8 mouse cellular contexts compared by ENCODE assay signal in the genomic region with DNA sequence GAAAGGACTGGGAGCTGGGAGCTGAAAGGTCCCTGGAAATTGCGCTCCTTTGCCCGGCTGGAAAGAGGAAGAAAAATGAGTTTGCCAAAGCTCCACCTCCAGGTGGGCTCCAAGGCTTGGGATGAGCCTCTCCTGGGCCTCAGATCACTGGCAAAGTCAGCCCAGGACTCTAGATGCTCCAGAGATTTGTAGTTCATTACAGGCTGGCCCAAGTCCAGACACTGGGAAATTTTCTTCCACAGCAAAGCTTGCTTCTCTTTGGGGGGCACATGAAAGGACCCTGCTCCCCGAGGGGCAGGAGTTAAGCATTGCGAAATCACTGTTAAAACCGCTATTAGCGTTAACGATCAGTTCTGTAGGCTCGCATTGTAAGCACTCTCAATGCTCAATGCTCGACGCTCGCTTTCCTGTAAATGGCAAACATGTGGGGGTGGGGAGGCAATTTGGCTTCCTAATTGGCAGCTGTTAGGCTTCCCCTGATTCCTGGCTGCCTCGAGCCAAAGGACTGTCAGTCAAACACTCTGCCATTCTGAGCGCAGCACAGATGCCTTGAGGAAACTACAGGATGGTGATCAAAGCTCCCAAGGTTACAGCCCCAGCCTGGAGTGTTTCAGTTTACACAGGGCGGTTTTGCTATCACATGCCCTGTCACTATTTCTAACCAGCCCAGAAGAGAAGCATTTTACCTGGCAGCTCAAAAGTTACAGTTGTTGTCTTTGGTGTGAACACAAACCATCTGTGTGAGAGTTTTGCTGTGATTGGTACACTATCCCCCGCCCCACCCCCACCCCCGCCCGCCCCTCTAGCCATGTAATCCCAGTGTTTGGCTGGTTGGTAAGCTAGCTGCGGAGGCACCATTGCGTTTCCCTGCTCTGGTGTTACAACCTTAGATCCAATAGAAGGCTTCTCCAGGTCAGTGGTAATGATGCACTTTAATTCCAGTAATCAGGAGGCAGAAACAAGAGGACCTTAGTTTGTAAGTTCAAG. TPM values are rescaled to one million over a fixed set of nuclear protein-coding genes. Genes with fewer than 3 reads are reported as not detected.
A peak's percentile ranks its signal among the peaks of the same experiment; 100 is the strongest.
DNase-seq lines count a peak whose midpoint lies in the region; ATAC-seq and TF ChIP-seq lines count a peak whose summit lies in the region.

No protein-coding gene starts in this region.

- H3K4me1 ChIP-seq in bone marrow, adult 2 months (ENCODE audit: control insufficient read depth, insufficient read depth, low read length), result peaks cover 1% of the 10 kb centered on the region
- H3K4me1 ChIP-seq in kidney, embryonic 15.5 days, result peaks cover 24% of the 10 kb centered on the region
- H3K4me1 ChIP-seq in lung, embryonic 14.5 days (ENCODE audit: insufficient read depth), result peaks cover 10% of the 10 kb centered on the region; the same call in 1 of the 2 replicates
- H3K4me1 ChIP-seq in neural tube, embryonic 15.5 days, result peaks cover 24% of the 10 kb centered on the region

- no peak for TF ChIP-seq POLR2A in bone marrow, adult 2 months (IDR thresholded peaks at IDR 0.05; ENCODE audit: borderline replicate concordance, control insufficient read depth, low read depth, low read length)

- peak overlapping the region; percentile 99 for H3K4me2 ChIP-seq in kidney, embryonic 15.5 days
- H3K4me2 ChIP-seq in lung, embryonic 14.5 days, result peak overlapping the region; percentile 99
- peak overlapping the region; percentile 97 for H3K4me2 ChIP-seq in neural tube, embryonic 15.5 days

- no peak overlapping the region; the same call in 1 of the 2 replicates for H3K27ac ChIP-seq in bone marrow, adult 2 months (ENCODE audit: control insufficient read depth, insufficient read depth, low read depth, low read length, poor library complexity)
- no peak overlapping the region for H3K27ac ChIP-seq in kidney, embryonic 15.5 days
- H3K27ac ChIP-seq in lung, embryonic 14.5 days (ENCODE audit: low read depth), result no peak overlapping the region
- no peak overlapping the region for H3K27ac ChIP-seq in neural tube, embryonic 15.5 days (replicated peaks)

- DNase-seq in cerebellum, postnatal 10 days, result peak; percentile 77 to 83
- DNase-seq in cerebellum, adult 9-10 months, result no peak
- peak; percentile 39 to 44 for DNase-seq in heart, adult 18-20 months
- DNase-seq in lung, embryonic 14.5 days, result peak; percentile 73
- DNase-seq in urinary bladder, postnatal 10 days (ENCODE audit: low spot score), result no peak

- peak overlapping the region; percentile 45 for H3K4me3 ChIP-seq in bone marrow, adult 2 months (replicated peaks; ENCODE audit: control insufficient read depth, low read depth, low read length)
- peak overlapping the region; percentile 59 for H3K4me3 ChIP-seq in kidney, embryonic 15.5 days (replicated peaks)
- H3K4me3 ChIP-seq in lung, embryonic 14.5 days (ENCODE audit: low read depth, low read length), result peak overlapping the region; percentile 63
- peak overlapping the region; percentile 49 for H3K4me3 ChIP-seq in neural tube, embryonic 15.5 days (replicated peaks)

- no peak overlapping the region for H3K9ac ChIP-seq in kidney, embryonic 15.5 days
- H3K9ac ChIP-seq in lung, embryonic 14.5 days, result peak overlapping the region; percentile 46; the same call in 1 of the 2 replicates
- H3K9ac ChIP-seq in neural tube, embryonic 15.5 days (replicated peaks), result peak overlapping the region; percentile 53; the same call in 1 of the 2 replicates

- WGBS in bone marrow, adult 2 months, result 19% methylated on average over 19 of the region's 19 CpGs
- WGBS in kidney, embryonic 15.5 days, result 10% methylated on average over 19 of the region's 19 CpGs
- 12% methylated on average over 19 of the region's 19 CpGs for WGBS in lung, embryonic 14.5 days
- WGBS in neural tube, embryonic 15.5 days, result 12% methylated on average over 19 of the region's 19 CpGs

- peaks cover 49% of the 10 kb centered on the region for H3K27me3 ChIP-seq in kidney, embryonic 15.5 days
- H3K27me3 ChIP-seq in lung, embryonic 14.5 days (ENCODE audit: insufficient read depth, low read length), result peaks cover 19% of the 10 kb centered on the region
- peaks cover 22% of the 10 kb centered on the region for H3K27me3 ChIP-seq in neural tube, embryonic 15.5 days (replicated peaks)

- H3K36me3 ChIP-seq in kidney, embryonic 15.5 days, result no peaks in the 10 kb centered on the region
- no peaks in the 10 kb centered on the region for H3K36me3 ChIP-seq in lung, embryonic 14.5 days (ENCODE audit: insufficient read depth)
- H3K36me3 ChIP-seq in neural tube, embryonic 15.5 days, result no peaks in the 10 kb centered on the region

- no peak for TF ChIP-seq CTCF in bone marrow, adult 2 months (IDR thresholded peaks at IDR 0.05; ENCODE audit: control insufficient read depth, insufficient read depth, low read length)
- TF ChIP-seq CTCF in lung, embryonic 14.5 days (IDR thresholded peaks at IDR 0.05; ENCODE audit: low read depth), result no peak

- no peaks in the 10 kb centered on the region for H3K9me3 ChIP-seq in kidney, embryonic 15.5 days (replicated peaks)
- H3K9me3 ChIP-seq in lung, embryonic 14.5 days (ENCODE audit: low read depth, low read length), result no peaks in the 10 kb centered on the region
- H3K9me3 ChIP-seq in neural tube, embryonic 15.5 days (replicated peaks), result no peaks in the 10 kb centered on the region

- ATAC-seq in kidney, embryonic 15.5 days (replicated peaks; ENCODE audit: low FRiP score), result no peak
- ATAC-seq in lung, embryonic 14.5 days (ENCODE audit: insufficient read depth), result peak; percentile 39; the same call in 1 of the 2 replicates
- peak; percentile 72 for ATAC-seq in neural tube, embryonic 15.5 days (ENCODE audit: low FRiP score)

RNA-seq across cellular contexts. Expression of a gene that starts 0.8 kb away (rescaled TPM):
- polyA plus RNA-seq in bone marrow, adult 2 months (2011; ENCODE audit: insufficient read depth, insufficient read length, low replicate concordance, missing spikeins), result 2.3 TPM in 1 of 2 replicates, not detected in the other
- 1 to 10 TPM; 1.6 to 2.4 TPM for total RNA-seq in heart, adult 18-20 months (2021)
- 1.1 and 3.7 TPM in 2 replicates for polyA plus RNA-seq in kidney, embryonic 15.5 days (2015; fragmentation: Nextera tagmentation; extraction: Ambion mirVana)
- 2.3 and 2.9 TPM in 2 replicates for polyA plus RNA-seq in lung, embryonic 14.5 days (2014; fragmentation: Nextera tagmentation; extraction: Ambion mirVana)
- polyA plus RNA-seq in neural tube, embryonic 15.5 days (2015; fragmentation: Nextera tagmentation; extraction: Ambion mirVana), result 8.2 and 16.6 TPM in 2 replicates

Comparison
In these comparisons a context has a peak if more than half of its experiments do, and no peak if none do; other contexts are left out.
1. DNase-seq: peak in cerebellum, postnatal 10 days (2 of 2), heart, adult 18-20 months (2 of 2) and lung, embryonic 14.5 days (single experiment); none in cerebellum, adult 9-10 months (single experiment) and urinary bladder, postnatal 10 days (single experiment).
2. Peak in every context shown above with its lines, with median percentiles within 50 percentile points of each other: H3K4me3 ChIP-seq and H3K4me2 ChIP-seq.